18 mouse cellular contexts compared by ENCODE assay signal in the genomic region with DNA sequence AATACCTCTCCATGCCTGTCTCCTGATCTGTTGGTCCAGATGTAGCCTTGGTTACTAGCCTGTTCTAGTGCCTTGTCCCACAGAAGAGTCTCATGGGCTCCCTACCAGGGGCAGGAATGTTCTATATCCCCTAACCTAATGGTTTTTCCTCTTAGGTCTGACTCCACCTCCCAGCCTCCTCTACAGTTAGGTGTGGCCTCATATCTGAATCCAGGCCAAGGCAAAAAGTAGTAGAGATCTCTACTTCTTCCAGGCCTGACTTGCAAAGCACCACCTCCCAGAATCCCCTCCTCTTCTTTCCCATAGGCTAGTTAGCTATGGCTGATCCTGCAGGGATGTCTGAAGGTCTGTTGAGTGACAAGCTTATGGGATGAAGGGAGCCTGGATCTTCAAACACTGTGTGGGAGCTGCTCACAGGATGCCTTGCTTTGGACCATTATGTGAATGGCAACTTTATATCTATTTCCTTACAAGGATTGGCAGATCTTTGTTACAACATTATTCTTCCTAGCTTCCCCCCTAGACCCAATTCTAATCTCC. TPM values are rescaled to one million over a fixed set of nuclear protein-coding genes. Genes with fewer than 3 reads are reported as not detected.
DNase-seq lines count a peak whose midpoint lies in the region; ATAC-seq and TF ChIP-seq lines count a peak whose summit lies in the region.
"Had no signal": no experiment of that assay in that cellular context is flagged by ENCODE, and none has a peak within 500 bp of the region (broad histone marks: within the 10 kb centered on the region; RNA-seq: fewer than 3 reads in every experiment).

No protein-coding gene starts in this region.

- no peak overlapping the region for H3K4me3 ChIP-seq in forebrain, embryonic 10.5 days
- no peak overlapping the region for H3K4me3 ChIP-seq in forebrain, embryonic 15.5 days
- H3K4me3 ChIP-seq in midbrain, embryonic 10.5 days, result no peak overlapping the region
- H3K4me3 ChIP-seq in midbrain, embryonic 13.5 days (replicated peaks), result no peak overlapping the region
- H3K4me3 ChIP-seq in liver, embryonic 14.5 days (ENCODE audit: insufficient read depth in 1 of 2, low read depth in 2 of 2, low read length in 2 of 2), result peak overlapping the region in 1 of 2 experiments; percentile 14; a peak in 1 of 4 replicates
- H3K4me3 ChIP-seq: embryonic facial prominence, embryonic 13.5 days; hindbrain, embryonic 15.5 days; intestine, embryonic 15.5 days had no signal

- no peaks in the 10 kb centered on the region for H3K9me3 ChIP-seq in forebrain, embryonic 10.5 days
- no peaks in the 10 kb centered on the region for H3K9me3 ChIP-seq in forebrain, embryonic 15.5 days
- H3K9me3 ChIP-seq in midbrain, embryonic 10.5 days (replicated peaks), result no peaks in the 10 kb centered on the region
- no peaks in the 10 kb centered on the region for H3K9me3 ChIP-seq in midbrain, embryonic 13.5 days
- H3K9me3 ChIP-seq in liver, embryonic 14.5 days (ENCODE audit: control insufficient read depth, low read length), result no peaks in the 10 kb centered on the region
- H3K9me3 ChIP-seq: embryonic facial prominence, embryonic 13.5 days; hindbrain, embryonic 15.5 days; intestine, embryonic 15.5 days had no signal

- no peak overlapping the region for H3K9ac ChIP-seq in forebrain, embryonic 15.5 days (replicated peaks)
- no peak overlapping the region for H3K9ac ChIP-seq in midbrain, embryonic 13.5 days (replicated peaks)
- peak overlapping the region; percentile 79 for H3K9ac ChIP-seq in liver, embryonic 14.5 days (replicated peaks)
- H3K9ac ChIP-seq: embryonic facial prominence, embryonic 13.5 days; hindbrain, embryonic 15.5 days; intestine, embryonic 15.5 days had no signal

- TF ChIP-seq EP300 in liver, embryonic 14.5 days (IDR thresholded peaks at IDR 0.05; ENCODE audit: low read depth), result no peak

- peaks cover 16% of the 10 kb centered on the region; the same call in 1 of the 2 replicates for H3K4me1 ChIP-seq in forebrain, embryonic 10.5 days
- H3K4me1 ChIP-seq in forebrain, embryonic 15.5 days, result peaks cover 5% of the 10 kb centered on the region; the same call in 1 of the 2 replicates
- peaks cover 40% of the 10 kb centered on the region for H3K4me1 ChIP-seq in midbrain, embryonic 10.5 days
- peaks cover 24% of the 10 kb centered on the region for H3K4me1 ChIP-seq in midbrain, embryonic 13.5 days (replicated peaks)
- H3K4me1 ChIP-seq in liver, embryonic 14.5 days (replicated peaks; ENCODE audit: control insufficient read depth in 2 of 2, insufficient read depth in 2 of 2, low read length in 1 of 2), result peaks cover 81 to 85% of the 10 kb centered on the region in 2 experiments

- ATAC-seq in forebrain, embryonic 15.5 days (replicated peaks), result no peak
- ATAC-seq in midbrain, embryonic 13.5 days, result no peak
- peak; percentile 17; the same call in 1 of the 2 replicates for ATAC-seq in liver, embryonic 14.5 days (ENCODE audit: insufficient read depth)
- ATAC-seq in megakaryocyte, adult 5-6 weeks (ENCODE audit: poor library complexity, severe bottlenecking), result no peak
- ATAC-seq: activated CD4-positive, CD25-positive, alpha-beta regulatory T cell, adult 4 months had no signal

- no peak for DNase-seq in forebrain, embryonic 10.5 days (ENCODE audit: extremely low spot score, low spot score)
- DNase-seq in midbrain, embryonic 10.5 days (ENCODE audit: low spot score), result no peak
- DNase-seq in liver, embryonic 14.5 days (ENCODE audit: low read depth in 3 of 3, low spot score in 3 of 3), result no peak
- DNase-seq in ovary, postnatal 10 days (ENCODE audit: low spot score), result no peak
- no peak for DNase-seq in frontal cortex, postnatal 25 days (ENCODE audit: low spot score in 2 of 2)
- DNase-seq: adrenal gland, postnatal 14 days; cerebellum, adult 11 months; gastrocnemius, postnatal 25 days; kidney, adult 9 months; kidney, postnatal 25 days; thymus, postnatal 36 days had no signal

- H3K27ac ChIP-seq in forebrain, embryonic 10.5 days, result peak overlapping the region; percentile 51
- H3K27ac ChIP-seq in forebrain, embryonic 15.5 days (replicated peaks), result no peak overlapping the region
- peak overlapping the region; percentile 70; the same call in 1 of the 2 replicates for H3K27ac ChIP-seq in midbrain, embryonic 10.5 days (replicated peaks)
- H3K27ac ChIP-seq in midbrain, embryonic 13.5 days, result no peak overlapping the region
- H3K27ac ChIP-seq in liver, embryonic 14.5 days, result peak overlapping the region; percentile 99
- H3K27ac ChIP-seq: embryonic facial prominence, embryonic 13.5 days; hindbrain, embryonic 15.5 days had no signal

- H3K27me3 ChIP-seq in forebrain, embryonic 10.5 days (ENCODE audit: poor library complexity, severe bottlenecking), result no peaks in the 10 kb centered on the region
- no peaks in the 10 kb centered on the region for H3K27me3 ChIP-seq in forebrain, embryonic 15.5 days
- peaks cover 8% of the 10 kb centered on the region; the same call in 1 of the 2 replicates for H3K27me3 ChIP-seq in midbrain, embryonic 10.5 days (ENCODE audit: low read depth, poor library complexity, severe bottlenecking)
- no peaks in the 10 kb centered on the region for H3K27me3 ChIP-seq in midbrain, embryonic 13.5 days
- H3K27me3 ChIP-seq in liver, embryonic 14.5 days (ENCODE audit: control insufficient read depth, insufficient read depth, low read length), result no peaks in the 10 kb centered on the region
- H3K27me3 ChIP-seq: embryonic facial prominence, embryonic 13.5 days; hindbrain, embryonic 15.5 days; intestine, embryonic 15.5 days had no signal

- no peaks in the 10 kb centered on the region for H3K36me3 ChIP-seq in forebrain, embryonic 10.5 days (replicated peaks)
- H3K36me3 ChIP-seq in forebrain, embryonic 15.5 days, result no peaks in the 10 kb centered on the region
- H3K36me3 ChIP-seq in midbrain, embryonic 10.5 days, result no peaks in the 10 kb centered on the region
- no peaks in the 10 kb centered on the region for H3K36me3 ChIP-seq in midbrain, embryonic 13.5 days
- no peaks in the 10 kb centered on the region for H3K36me3 ChIP-seq in liver, embryonic 14.5 days (replicated peaks; ENCODE audit: control insufficient read depth, insufficient read depth, low read depth)
- H3K36me3 ChIP-seq: embryonic facial prominence, embryonic 13.5 days; hindbrain, embryonic 15.5 days; intestine, embryonic 15.5 days had no signal

- no peak overlapping the region for H3K4me2 ChIP-seq in forebrain, embryonic 15.5 days (replicated peaks)
- H3K4me2 ChIP-seq in midbrain, embryonic 13.5 days (replicated peaks), result no peak overlapping the region
- H3K4me2 ChIP-seq in liver, embryonic 14.5 days (ENCODE audit: low read depth), result peak overlapping the region; percentile 57
- H3K4me2 ChIP-seq: embryonic facial prominence, embryonic 13.5 days; hindbrain, embryonic 15.5 days; intestine, embryonic 15.5 days had no signal

- TF ChIP-seq CTCF in liver, embryonic 14.5 days (IDR thresholded peaks at IDR 0.05; ENCODE audit: low read depth), result no peak

RNA-seq across cellular contexts. Expression of a gene that starts 36.2 kb away (rescaled TPM):
- 26.4 and 29.0 TPM in 2 replicates for polyA plus RNA-seq in forebrain, embryonic 10.5 days (2016; fragmentation: Nextera tagmentation; extraction: Ambion mirVana)
- 29.2 and 29.7 TPM in 2 replicates for polyA plus RNA-seq in forebrain, embryonic 15.5 days (2015; fragmentation: Nextera tagmentation; extraction: Ambion mirVana)
- 25.9 and 29.7 TPM in 2 replicates for polyA plus RNA-seq in midbrain, embryonic 10.5 days (2016; fragmentation: Nextera tagmentation; extraction: Ambion mirVana)
- 44.0 and 46.9 TPM in 2 replicates for polyA plus RNA-seq in midbrain, embryonic 13.5 days (2015; fragmentation: Nextera tagmentation; extraction: Ambion mirVana)
- polyA plus RNA-seq in liver, embryonic 14.5 days (2012; rRNA removed), result 10.7 and 12.3 TPM in 2 replicates
- polyA plus RNA-seq in liver, embryonic 14.5 days (2014; fragmentation: Nextera tagmentation; extraction: Ambion mirVana), result 13.0 and 15.5 TPM in 2 replicates
- 54.5 and 60.9 TPM in 2 replicates for total RNA-seq in megakaryocyte, adult 5-6 weeks (2015)
- total RNA-seq in megakaryocyte, adult 5-6 weeks (2017), result 9.5 and 21.8 TPM in 2 replicates

RNA-seq across cellular contexts. Expression of a gene that starts 37.0 kb away (rescaled TPM):
- polyA plus RNA-seq in forebrain, embryonic 10.5 days (2016; fragmentation: Nextera tagmentation; extraction: Ambion mirVana), result 0.98 and 1.4 TPM in 2 replicates
- 1.2 and 1.8 TPM in 2 replicates for polyA plus RNA-seq in forebrain, embryonic 15.5 days (2015; fragmentation: Nextera tagmentation; extraction: Ambion mirVana)
- polyA plus RNA-seq in midbrain, embryonic 10.5 days (2016; fragmentation: Nextera tagmentation; extraction: Ambion mirVana), result 1.1 and 1.8 TPM in 2 replicates
- polyA plus RNA-seq in midbrain, embryonic 13.5 days (2015; fragmentation: Nextera tagmentation; extraction: Ambion mirVana), result 1.6 and 2.1 TPM in 2 replicates
- 4.5 and 5.1 TPM in 2 replicates for polyA plus RNA-seq in liver, embryonic 14.5 days (2012; rRNA removed)
- polyA plus RNA-seq in liver, embryonic 14.5 days (2014; fragmentation: Nextera tagmentation; extraction: Ambion mirVana), result 6.3 and 8.4 TPM in 2 replicates
- 22.3 and 25.1 TPM in 2 replicates for total RNA-seq in megakaryocyte, adult 5-6 weeks (2015)
- 33.0 and 43.3 TPM in 2 replicates for total RNA-seq in megakaryocyte, adult 5-6 weeks (2017)

Comparison
In these comparisons a context has a peak if more than half of its experiments do, and no peak if none do; other contexts are left out.
1. H3K27ac ChIP-seq: peak in forebrain, embryonic 10.5 days (single experiment), midbrain, embryonic 10.5 days (single experiment) and liver, embryonic 14.5 days (single experiment); none in forebrain, embryonic 15.5 days (single experiment) and midbrain, embryonic 13.5 days (single experiment).